Mouse (Mus musculus) ES-E14 (cell line): ENCODE measurements around the gene Pomgnt1. TPM values are rescaled to one million over a fixed set of nuclear protein-coding genes. Genes with fewer than 3 reads are reported as not detected.

Source experiments
- DNase-seq: peaks from one replicate; pipeline ENCODE4 v3.0.0-alpha.2; 2013; ENCODE audit warnings: low read depth, low spot score
- H3K27ac ChIP-seq: 2 replicates; pipeline ENCODE4 v1.5.1; 2012; ENCODE audit warnings: low read depth, mild to moderate bottlenecking, low read length, moderate library complexity, mixed read lengths; ENCODE audit not compliant: poor library complexity, insufficient read depth, severe bottlenecking
- H3K36me3 ChIP-seq: 2 replicates; pipeline ENCODE4 v1.6.1; 2012; ENCODE audit warnings: mild to moderate bottlenecking, low read length, moderate library complexity, mixed read lengths; ENCODE audit not compliant: control insufficient read depth, poor library complexity, insufficient read depth, severe bottlenecking
- H3K4me1 ChIP-seq, 2 experiments: fragments of 150-350 bp in 1 of 2; sonication (generic) in 1 of 2; 2 replicates each; pipeline ENCODE4 v1.6.1; 2012; ENCODE audit warnings: low read length in 2 of 2, mild to moderate bottlenecking in 1 of 2, mixed read lengths in 1 of 2; ENCODE audit not compliant: control insufficient read depth in 2 of 2, insufficient read depth in 2 of 2, poor library complexity in 1 of 2
- H3K4me3 ChIP-seq, 2 experiments: fragments of 150-350 bp in 1 of 2; sonication (generic) in 1 of 2; 2 replicates each; pipeline ENCODE4 v1.5.1; 2012; ENCODE audit warnings: low read length in 2 of 2, low read depth in 1 of 2, mild to moderate bottlenecking in 1 of 2, mixed read lengths in 1 of 2; ENCODE audit not compliant: insufficient read depth in 1 of 2, poor library complexity in 1 of 2, severe bottlenecking in 1 of 2
- H3K9ac ChIP-seq: 2 replicates; pipeline ENCODE4 v1.6.1; 2012; ENCODE audit warnings: low read depth, mild to moderate bottlenecking, low read length, mixed read lengths; ENCODE audit not compliant: poor library complexity, insufficient read depth, severe bottlenecking
- H3K9me3 ChIP-seq: fragments of 150-350 bp; sonication (generic); 2 replicates; pipeline ENCODE4 v1.6.1; 2012; ENCODE audit warnings: low read depth, mild to moderate bottlenecking, low read length; ENCODE audit not compliant: control insufficient read depth, insufficient read depth
- CHD2 ChIP-seq: IDR thresholded peaks from 2 replicates; pipeline ENCODE4 v1.6.1; 2014; ENCODE audit warnings: mild to moderate bottlenecking, low read depth, low read length, inconsistent platforms
- HCFC1 ChIP-seq: IDR thresholded peaks from 2 replicates; pipeline ENCODE4 v1.6.1; 2012; ENCODE audit warnings: low read length, inconsistent platforms, borderline replicate concordance; ENCODE audit not compliant: insufficient read depth
- MAFK ChIP-seq: IDR thresholded peaks from 2 replicates; pipeline ENCODE4 v1.6.1; 2014; ENCODE audit warnings: mild to moderate bottlenecking, low read depth, low read length, inconsistent platforms; ENCODE audit not compliant: insufficient read depth
- ZC3H11A ChIP-seq: IDR thresholded peaks from 2 replicates; pipeline ENCODE4 v1.6.1; 2012; ENCODE audit warnings: low read depth, mild to moderate bottlenecking, inconsistent platforms, low read length, borderline replicate concordance
- ZNF384 ChIP-seq: IDR thresholded peaks from 2 replicates; pipeline ENCODE4 v1.6.1; 2012; ENCODE audit warnings: low read depth, low read length, inconsistent platforms
- in situ Hi-C, 2 experiments: fragments of 600-800 bp; cut with MboI; formaldehyde crosslinking; loops; one replicate each; pipeline ENCODE4 v1.15.1; 2025; ENCODE audit warnings: low sequenced_read_pairs in 2 of 2, inconsistent platforms in 1 of 2; ENCODE audit not compliant: unreplicated experiment in 2 of 2
- total RNA-seq: library from RNA; depleted of rRNA; stranded (reverse); fragments of 300-350 nt; gene quantifications from 2 replicates; pipeline ENCODE4 v1.2.3, GENCODE M21; 2012

Pomgnt1 gene
- total RNA-seq, 1 experiment: 48.6 TPM

DNA sequence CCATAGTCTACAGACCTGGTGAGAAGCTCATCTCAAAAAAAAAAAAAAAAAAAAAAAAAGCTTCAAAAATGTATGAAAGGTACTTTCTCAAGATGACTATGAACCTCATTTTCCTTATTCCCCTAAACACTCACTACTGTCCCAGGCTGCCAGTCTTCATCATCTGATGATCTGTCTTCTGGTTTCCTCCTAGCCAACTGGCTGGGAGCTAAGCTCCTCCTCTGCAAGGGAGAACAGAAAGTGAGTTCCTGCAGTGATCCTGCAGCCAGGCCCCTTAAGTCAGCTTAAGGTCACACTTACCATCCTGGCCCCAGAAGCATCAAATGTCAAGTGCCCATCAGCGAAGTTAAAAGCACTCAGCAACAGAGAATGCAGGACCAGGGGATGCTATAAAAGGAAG is 878 bp upstream of the Pomgnt1 start:
- in situ Hi-C loops: no loop called here
- H3K4me1 ChIP-seq: peaks cover 0 to under 1% of the 10 kb centered on the region in 2 experiments; a peak in 2 of 4 replicates
- no peak for TF ChIP-seq ZC3H11A
- peak; percentile 58 for TF ChIP-seq ZNF384
- peak overlapping the region; percentile 95 for H3K4me3 ChIP-seq
- no peak overlapping the region for H3K27ac ChIP-seq
- H3K9me3 ChIP-seq: no peaks in the 10 kb centered on the region
- H3K36me3 ChIP-seq: peaks cover 13% of the 10 kb centered on the region
- peak overlapping the region; percentile 93 for H3K9ac ChIP-seq
- DNase-seq: no peak

DNA sequence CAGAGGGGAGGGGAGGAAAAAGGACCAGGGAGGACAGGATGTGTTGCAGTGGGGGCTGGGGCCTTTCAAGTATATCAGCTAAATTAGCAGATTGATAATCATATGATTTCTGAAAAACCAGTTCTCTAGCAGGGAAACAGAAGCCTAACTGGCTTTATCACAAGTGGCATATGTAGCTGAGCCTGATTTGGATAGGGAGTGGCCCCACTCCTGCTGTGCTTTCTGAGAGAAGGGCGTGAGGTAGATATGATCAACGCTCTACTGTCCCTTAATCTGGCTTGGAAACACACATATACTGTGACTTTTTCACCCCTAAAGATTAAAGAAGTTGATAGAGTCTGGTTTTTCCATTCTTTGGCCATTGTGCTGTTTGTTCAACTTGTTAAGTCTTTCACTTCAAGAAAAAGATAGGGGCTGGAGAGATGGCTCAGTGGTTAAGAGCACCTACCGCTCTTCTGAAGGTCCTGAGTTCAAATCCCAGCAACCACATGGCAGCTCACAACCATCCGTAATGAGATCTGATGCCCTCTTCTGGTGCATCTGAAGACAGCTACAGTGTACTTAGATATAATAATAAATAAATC is 2.3 kb downstream of the Pomgnt1 start:
- no peak overlapping the region for H3K27ac ChIP-seq
- DNase-seq: no peak
- no peaks in the 10 kb centered on the region for H3K9me3 ChIP-seq
- in situ Hi-C loops: no loop called here
- H3K9ac ChIP-seq: no peak overlapping the region
- H3K36me3 ChIP-seq: no peaks in the 10 kb centered on the region
- TF ChIP-seq ZC3H11A: no peak
- TF ChIP-seq MAFK: no peak
- TF ChIP-seq HCFC1: no peak
- TF ChIP-seq CHD2: no peak
- no peak for TF ChIP-seq ZNF384
- H3K4me3 ChIP-seq: no peak overlapping the region
- peaks cover 0 to 2% of the 10 kb centered on the region in 2 experiments; a peak in 2 of 4 replicates for H3K4me1 ChIP-seq

DNA sequence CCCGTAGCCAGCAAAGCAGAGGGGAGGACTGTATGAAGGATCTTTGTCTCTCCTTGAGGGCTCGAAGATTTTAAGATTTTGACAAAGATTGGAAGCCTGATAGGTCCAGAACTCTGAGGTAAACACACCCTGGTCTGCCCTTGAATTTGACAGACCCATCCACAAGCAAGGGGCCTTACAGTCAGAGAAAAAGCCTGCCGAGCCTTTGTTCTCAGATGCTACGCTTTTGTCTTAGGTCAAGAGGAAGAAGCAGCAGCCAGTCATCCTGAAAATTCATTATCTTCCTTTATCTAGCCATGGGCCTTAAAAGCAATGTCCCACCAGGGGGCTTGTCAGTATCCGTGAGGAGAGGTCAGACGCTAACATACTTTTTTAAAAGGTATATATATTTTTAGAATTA is 4.3 kb downstream of the Pomgnt1 start:
- Histone ChIP-seq H3K4me3 (no peak overlapping the region), H3K36me3 (no peaks in the 10 kb centered on the region), H3K4me1 (peaks cover 0 to 2% of the 10 kb centered on the region in 2 experiments; a peak in 2 of 4 replicates), H3K27ac (no peak overlapping the region), H3K9ac (no peak overlapping the region), H3K9me3 (no peaks in the 10 kb centered on the region)
- in situ Hi-C loops: no loop called here
- no peak for TF ChIP-seq CHD2
- TF ChIP-seq ZC3H11A: no peak
- no peak for TF ChIP-seq MAFK
- DNase-seq: no peak

DNA sequence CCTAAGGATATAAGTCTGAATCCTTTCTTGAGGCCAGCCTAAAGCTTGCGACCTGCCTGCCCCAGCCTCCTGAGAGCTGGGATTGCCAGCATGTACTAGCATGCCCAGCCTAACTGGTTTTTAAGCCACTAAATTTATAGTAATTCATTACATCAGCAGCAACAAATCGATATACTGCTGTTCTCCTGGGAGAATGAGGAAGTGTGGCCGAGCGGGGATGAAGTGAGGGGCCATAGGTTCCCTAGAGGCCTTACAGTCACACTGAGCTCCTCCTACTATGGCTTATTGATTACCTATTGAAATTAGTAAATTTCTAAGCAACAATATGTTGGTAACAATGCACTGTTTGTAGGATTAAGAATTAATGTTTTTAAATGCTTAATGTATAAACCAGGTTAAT is 9.5 kb downstream of the Pomgnt1 start:
- H3K27ac ChIP-seq: no peak overlapping the region
- peaks cover 0 to 5% of the 10 kb centered on the region in 2 experiments; a peak in 2 of 4 replicates for H3K4me1 ChIP-seq
- in situ Hi-C loops: no loop called here
- DNase-seq: no peak
- no peak overlapping the region for H3K4me3 ChIP-seq
- H3K36me3 ChIP-seq: no peaks in the 10 kb centered on the region
- H3K9me3 ChIP-seq: no peaks in the 10 kb centered on the region
- H3K9ac ChIP-seq: no peak overlapping the region
- TF ChIP-seq ZC3H11A (no peak), MAFK (no peak), HCFC1 (no peak), CHD2 (no peak), ZNF384 (no peak)

DNA sequence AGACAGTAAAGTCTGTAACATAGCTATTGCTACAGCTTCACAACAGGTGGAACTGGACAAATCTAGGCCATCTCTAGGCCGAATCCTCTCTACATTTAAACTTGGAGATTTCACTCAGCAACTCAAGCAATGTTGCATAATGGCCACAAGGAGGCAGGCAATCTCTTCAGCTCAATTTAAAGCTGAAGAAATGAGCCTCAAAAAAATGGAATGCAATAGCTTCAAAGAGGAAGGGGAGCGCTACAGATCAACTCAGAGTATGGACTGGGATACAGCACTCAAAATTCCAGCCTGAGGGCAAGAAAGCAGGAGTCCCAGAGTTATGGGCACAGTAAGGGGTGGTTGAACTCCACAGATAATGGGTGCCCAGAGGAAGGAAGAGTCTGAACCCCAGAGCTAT is 11.3 kb downstream of the Pomgnt1 start:
- no peak for DNase-seq
- Histone ChIP-seq H3K36me3 (no peaks in the 10 kb centered on the region), H3K4me3 (no peak overlapping the region), H3K27ac (no peak overlapping the region), H3K4me1 (peaks cover 0 to 5% of the 10 kb centered on the region in 2 experiments; a peak in 2 of 4 replicates), H3K9ac (no peak overlapping the region), H3K9me3 (no peaks in the 10 kb centered on the region)
- no peak for TF ChIP-seq CHD2
- TF ChIP-seq ZNF384: peak; percentile 40; the same call in 1 of the 2 replicates
- peak; percentile 53; the same call in 1 of the 2 replicates for TF ChIP-seq ZC3H11A
- in situ Hi-C loops: no loop called here
